Mouse (Mus musculus): Measurements from ENCODE around the gene Wnk2.

DNA sequence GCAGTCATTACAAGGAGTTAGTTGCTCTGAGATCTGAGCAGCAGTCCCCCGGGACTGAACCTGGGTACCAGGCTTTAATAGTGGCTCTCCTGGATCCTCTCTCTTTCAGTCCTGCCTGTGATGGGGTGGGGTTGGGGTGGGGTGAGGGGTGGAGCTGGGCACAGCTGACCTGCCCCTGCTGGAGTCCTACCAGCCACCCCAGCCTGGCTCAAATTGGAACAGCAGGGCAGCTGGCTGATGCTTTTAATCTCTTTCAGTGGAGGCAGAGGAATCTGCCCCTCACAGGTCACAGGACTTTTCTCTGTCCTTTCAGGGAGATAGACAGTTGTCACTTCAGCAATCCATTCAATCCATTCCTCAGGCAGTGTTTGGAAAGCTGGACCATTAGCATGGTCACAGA, 122.3 kb downstream of the Wnk2 start:
- TF ChIP-seq MAX (IDR thresholded peaks at IDR 0.05), result no peak
- no peak for TF ChIP-seq CTCF (IDR thresholded peaks at IDR 0.05; ENCODE audit: control insufficient read depth, insufficient read depth, insufficient read length)
